Mouse (Mus musculus): ENCODE data around the gene Vamp3. TPM values are rescaled to one million over a fixed set of nuclear protein-coding genes. Genes with fewer than 3 reads are reported as not detected.

Gene Vamp3
- polyA plus RNA-seq, 1 experiment from 2014 or later: 34.9 TPM

DNA sequence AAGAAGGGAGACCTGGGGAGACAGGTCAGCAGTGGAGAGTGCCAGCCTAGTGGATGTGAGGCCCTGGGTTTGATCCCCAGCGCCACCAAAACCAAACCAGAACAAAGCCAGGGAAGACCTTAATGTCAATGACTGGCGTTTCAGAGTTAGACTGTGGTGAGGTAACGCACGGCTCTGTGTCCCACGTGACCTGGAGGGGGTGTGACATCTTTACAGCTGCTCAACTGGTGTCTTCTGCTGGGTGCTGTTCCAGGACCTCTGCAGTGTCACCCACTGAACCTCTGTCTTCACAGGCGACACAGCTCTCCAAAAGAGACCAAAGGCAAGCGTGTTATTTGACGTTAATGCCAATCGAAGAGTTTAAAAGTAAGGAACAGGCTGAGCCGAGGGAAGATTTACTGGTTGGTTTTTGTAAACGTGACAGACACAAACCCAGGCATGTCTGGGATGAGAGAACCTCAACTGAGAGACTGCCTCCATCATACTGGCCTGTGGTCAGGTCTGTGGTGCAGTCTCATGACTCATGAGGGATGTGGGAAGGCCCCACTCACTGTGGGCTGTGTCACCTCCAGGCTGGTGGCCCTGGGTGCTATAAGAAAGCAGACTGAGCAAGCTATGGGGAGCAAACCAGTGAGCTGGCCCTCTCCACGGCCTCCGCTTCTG is 52.0 kb downstream of the Vamp3 start:
- WGBS: 94% methylated on average over 13 of the region's 13 CpGs
- Histone ChIP-seq H3K4me2 (ENCODE audit: low read length) (no peak overlapping the region), H3K27me3 (ENCODE audit: control insufficient read depth, insufficient read depth, low read length) (no peaks in the 10 kb centered on the region), H3K9me3 (ENCODE audit: control insufficient read depth, low read length) (no peaks in the 10 kb centered on the region), H3K36me3 (ENCODE audit: control insufficient read depth, insufficient read depth, low read length) (no peaks in the 10 kb centered on the region), H3K4me1 (ENCODE audit: control insufficient read depth, insufficient read depth, low read length) (no peaks in the 10 kb centered on the region), H3K9ac (replicated peaks; ENCODE audit: low read length) (no peak overlapping the region), H3K27ac (replicated peaks; ENCODE audit: low read depth, low read length) (no peak overlapping the region), H3K4me3 (replicated peaks; ENCODE audit: low read depth, low read length) (no peak overlapping the region)
- ATAC-seq (ENCODE audit: low FRiP score, low TSS enrichment) (no peak), DNase-seq (no peak)

DNA sequence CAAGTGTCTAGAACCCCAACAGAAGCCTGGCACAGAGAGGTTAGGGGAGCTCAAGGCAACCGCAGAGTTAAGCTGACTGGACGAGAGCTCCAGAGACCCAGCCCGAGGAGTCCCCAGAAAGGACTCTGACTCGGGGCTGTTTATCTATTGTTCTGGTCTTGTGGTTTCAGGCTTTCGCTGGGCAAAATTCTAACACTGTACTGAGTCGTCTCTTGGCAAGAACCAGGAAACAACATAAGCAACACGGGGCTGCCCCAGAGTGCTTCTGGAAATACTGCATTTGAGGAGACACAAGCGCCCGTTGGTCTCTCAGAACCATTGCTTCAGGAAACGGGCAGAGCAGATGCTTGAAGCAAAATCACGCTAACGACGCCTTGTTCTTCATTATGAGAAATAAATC is 56.4 kb downstream of the Vamp3 start:
- no peaks in the 10 kb centered on the region for H3K27me3 ChIP-seq (ENCODE audit: control insufficient read depth, insufficient read depth, low read length)
- H3K9me3 ChIP-seq (ENCODE audit: control insufficient read depth, low read length): no peaks in the 10 kb centered on the region
- no peak overlapping the region for H3K4me3 ChIP-seq (replicated peaks; ENCODE audit: low read depth, low read length)
- no peak overlapping the region for H3K27ac ChIP-seq (replicated peaks; ENCODE audit: low read depth, low read length)
- DNase-seq (no peak), ATAC-seq (ENCODE audit: low FRiP score, low TSS enrichment) (no peak)
- no peak overlapping the region for H3K4me2 ChIP-seq (ENCODE audit: low read length)
- H3K9ac ChIP-seq (replicated peaks; ENCODE audit: low read length): no peak overlapping the region
- no peaks in the 10 kb centered on the region for H3K36me3 ChIP-seq (ENCODE audit: control insufficient read depth, insufficient read depth, low read length)
- no peaks in the 10 kb centered on the region for H3K4me1 ChIP-seq (ENCODE audit: control insufficient read depth, insufficient read depth, low read length)
- WGBS: 78% methylated on average over 13 of the region's 13 CpGs

DNA sequence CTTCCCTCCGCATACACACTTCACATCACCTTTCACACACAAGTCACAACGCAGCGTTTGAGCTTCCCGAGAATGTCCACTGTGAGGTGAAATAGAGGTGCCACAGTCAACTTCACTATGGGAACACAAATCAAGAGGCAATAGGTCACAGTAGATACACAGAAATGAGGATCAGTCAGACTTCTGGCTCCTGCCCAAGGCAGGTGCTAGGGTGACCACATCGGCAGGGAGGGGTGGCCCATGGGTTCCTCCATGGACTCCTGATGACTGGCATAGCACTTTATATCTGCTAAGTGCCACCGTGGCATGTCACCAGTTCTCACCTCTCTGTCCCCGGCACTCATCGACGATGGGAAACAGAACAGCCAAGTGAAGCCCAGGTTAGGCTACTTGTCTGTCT is 59.1 kb downstream of the Vamp3 start:
- no peak overlapping the region for H3K4me2 ChIP-seq (ENCODE audit: low read length)
- no peak for ATAC-seq (ENCODE audit: low FRiP score, low TSS enrichment)

More for the DNA sequence above, 59.1 kb downstream of the Vamp3 start:
- Histone ChIP-seq H3K9me3 (ENCODE audit: control insufficient read depth, low read length) (no peaks in the 10 kb centered on the region), H3K36me3 (ENCODE audit: control insufficient read depth, insufficient read depth, low read length) (no peaks in the 10 kb centered on the region), H3K4me3 (replicated peaks; ENCODE audit: low read depth, low read length) (no peak overlapping the region), H3K9ac (replicated peaks; ENCODE audit: low read length) (no peak overlapping the region), H3K27ac (replicated peaks; ENCODE audit: low read depth, low read length) (no peak overlapping the region), H3K4me1 (ENCODE audit: control insufficient read depth, insufficient read depth, low read length) (no peaks in the 10 kb centered on the region), H3K27me3 (ENCODE audit: control insufficient read depth, insufficient read depth, low read length) (no peaks in the 10 kb centered on the region)
- no peak for DNase-seq
- 96% methylated on average over 9 of the region's 9 CpGs for WGBS

Other genes starting within 250 kb of the Vamp3 start
- 20.1 and 25.3 TPM in 2 replicates for gene Errfi1, start 204.0 kb downstream of the Vamp3 start, polyA plus RNA-seq (2014; fragmentation: Nextera tagmentation; extraction: Ambion mirVana)
- 367 and 400 TPM in 2 replicates for gene Park7, start 143.5 kb downstream of the Vamp3 start, polyA plus RNA-seq (2014; fragmentation: Nextera tagmentation; extraction: Ambion mirVana)
- 0.13 TPM in 1 of 2 replicates, not detected in the other for gene Tnfrsf9, start 143.4 kb downstream of the Vamp3 start, polyA plus RNA-seq (2014; fragmentation: Nextera tagmentation; extraction: Ambion mirVana)
- not detected in 2 replicates for gene Uts2, start 60.9 kb downstream of the Vamp3 start, polyA plus RNA-seq (2014; fragmentation: Nextera tagmentation; extraction: Ambion mirVana)
- gene Per3, start 13.3 kb downstream of the Vamp3 start, polyA plus RNA-seq (2014; fragmentation: Nextera tagmentation; extraction: Ambion mirVana): 2.3 and 2.5 TPM in 2 replicates
- 0.50 TPM in 1 of 2 replicates, not detected in the other for gene Gm13090, start 31.6 kb upstream of the Vamp3 start, polyA plus RNA-seq (2014; fragmentation: Nextera tagmentation; extraction: Ambion mirVana)

All from midbrain, embryonic 14.5 days (tissue).